Mouse (Mus musculus): Measurements from ENCODE around the gene Gcnt2. TPM values are rescaled to one million over a fixed set of nuclear protein-coding genes. Genes with fewer than 3 reads are reported as not detected.

Gcnt2 gene
- polyA plus RNA-seq, 2 experiments = 0.51 to 1.2 TPM

GRCm38 (mm10) chr13:40850686-40851085 is 8.9 kb upstream of the Gcnt2 start:
- DNase-seq (ENCODE audit: low read depth in 3 of 3, low spot score in 3 of 3) (no peak), ATAC-seq (ENCODE audit: insufficient read depth) (no peak)
- no peaks in the 10 kb centered on the region for H3K36me3 ChIP-seq (replicated peaks; ENCODE audit: control insufficient read depth, insufficient read depth, low read depth)
- TF ChIP-seq CTCF (IDR thresholded peaks at IDR 0.05; ENCODE audit: low read depth) = no peak
- no peak for TF ChIP-seq EP300 (IDR thresholded peaks at IDR 0.05; ENCODE audit: low read depth)
- H3K4me1 ChIP-seq (replicated peaks; ENCODE audit: control insufficient read depth in 2 of 2, insufficient read depth in 2 of 2, low read length in 1 of 2) = peaks cover 0 to 11% of the 10 kb centered on the region in 2 experiments; a peak in 2 of 4 replicates
- no peak overlapping the region for H3K9ac ChIP-seq (replicated peaks)
- H3K4me3 ChIP-seq (ENCODE audit: insufficient read depth in 1 of 2, low read depth in 2 of 2, low read length in 2 of 2) = no peak overlapping the region
- 43% methylated on average over 6 of the region's 6 CpGs for WGBS (ENCODE audit: insufficient replicate concordance)
- no peaks in the 10 kb centered on the region for H3K9me3 ChIP-seq (ENCODE audit: control insufficient read depth, low read length)
- H3K27ac ChIP-seq = no peak overlapping the region
- no peak overlapping the region for H3K4me2 ChIP-seq (ENCODE audit: low read depth)
- H3K27me3 ChIP-seq (ENCODE audit: control insufficient read depth, insufficient read depth, low read length) = no peaks in the 10 kb centered on the region

- Histone ChIP-seq H3K4me2 (ENCODE audit: low read depth) (no peak overlapping the region), H3K27me3 (ENCODE audit: control insufficient read depth, insufficient read depth, low read length) (no peaks in the 10 kb centered on the region), H3K4me1 (replicated peaks; ENCODE audit: control insufficient read depth in 2 of 2, insufficient read depth in 2 of 2, low read length in 1 of 2) (peaks cover 0 to 11% of the 10 kb centered on the region in 2 experiments; a peak in 2 of 4 replicates), H3K9ac (replicated peaks) (no peak overlapping the region), H3K9me3 (ENCODE audit: control insufficient read depth, low read length) (no peaks in the 10 kb centered on the region), H3K27ac (no peak overlapping the region), H3K4me3 (ENCODE audit: insufficient read depth in 1 of 2, low read depth in 2 of 2, low read length in 2 of 2) (no peak overlapping the region), H3K36me3 (replicated peaks; ENCODE audit: control insufficient read depth, insufficient read depth, low read depth) (no peaks in the 10 kb centered on the region)
- ATAC-seq (ENCODE audit: insufficient read depth) = no peak
- no peak for DNase-seq (ENCODE audit: low read depth in 3 of 3, low spot score in 3 of 3)
- TF ChIP-seq CTCF (IDR thresholded peaks at IDR 0.05; ENCODE audit: low read depth) (no peak), EP300 (IDR thresholded peaks at IDR 0.05; ENCODE audit: low read depth) (no peak)
- WGBS (ENCODE audit: insufficient replicate concordance) = 59% methylated on average over 7 of the region's 7 CpGs
Observed at GRCm38 (mm10) chr13:40851281-40851680, 8.3 kb upstream of the Gcnt2 start.

- no peak for ATAC-seq (ENCODE audit: insufficient read depth)
- 72% methylated on average over 13 of the region's 13 CpGs for WGBS (ENCODE audit: insufficient replicate concordance)
- no peak for DNase-seq (ENCODE audit: low read depth in 3 of 3, low spot score in 3 of 3)
- H3K4me3 ChIP-seq (ENCODE audit: insufficient read depth in 1 of 2, low read depth in 2 of 2, low read length in 2 of 2) = no peak overlapping the region
- H3K9me3 ChIP-seq (ENCODE audit: control insufficient read depth, low read length) = no peaks in the 10 kb centered on the region
- TF ChIP-seq CTCF (IDR thresholded peaks at IDR 0.05; ENCODE audit: low read depth) = no peak
- no peak for TF ChIP-seq EP300 (IDR thresholded peaks at IDR 0.05; ENCODE audit: low read depth)
- H3K36me3 ChIP-seq (replicated peaks; ENCODE audit: control insufficient read depth, insufficient read depth, low read depth) = no peaks in the 10 kb centered on the region
- H3K4me1 ChIP-seq (replicated peaks; ENCODE audit: control insufficient read depth in 2 of 2, insufficient read depth in 2 of 2, low read length in 1 of 2) = peaks cover 0 to 11% of the 10 kb centered on the region in 2 experiments; a peak in 2 of 4 replicates
- H3K4me2 ChIP-seq (ENCODE audit: low read depth) = no peak overlapping the region
- H3K27me3 ChIP-seq (ENCODE audit: control insufficient read depth, insufficient read depth, low read length) = no peaks in the 10 kb centered on the region
- H3K27ac ChIP-seq = no peak overlapping the region
- no peak overlapping the region for H3K9ac ChIP-seq (replicated peaks)
Observed at GRCm38 (mm10) chr13:40851961-40852360, 7.6 kb upstream of the Gcnt2 start.

GRCm38 (mm10) chr13:40852791-40853190 is 6.8 kb upstream of the Gcnt2 start:
- no peak for ATAC-seq (ENCODE audit: insufficient read depth)
- Histone ChIP-seq H3K36me3 (replicated peaks; ENCODE audit: control insufficient read depth, insufficient read depth, low read depth) (no peaks in the 10 kb centered on the region), H3K9me3 (ENCODE audit: control insufficient read depth, low read length) (no peaks in the 10 kb centered on the region), H3K27ac (no peak overlapping the region), H3K27me3 (ENCODE audit: control insufficient read depth, insufficient read depth, low read length) (no peaks in the 10 kb centered on the region), H3K9ac (replicated peaks) (no peak overlapping the region), H3K4me2 (ENCODE audit: low read depth) (no peak overlapping the region), H3K4me3 (ENCODE audit: insufficient read depth in 1 of 2, low read depth in 2 of 2, low read length in 2 of 2) (no peak overlapping the region), H3K4me1 (replicated peaks; ENCODE audit: control insufficient read depth in 2 of 2, insufficient read depth in 2 of 2, low read length in 1 of 2) (peaks cover 0 to 14% of the 10 kb centered on the region in 2 experiments; a peak in 2 of 4 replicates)
- WGBS (ENCODE audit: insufficient replicate concordance) = 72% methylated on average over 5 of the region's 5 CpGs
- no peak for DNase-seq (ENCODE audit: low read depth in 3 of 3, low spot score in 3 of 3)
- TF ChIP-seq EP300 (IDR thresholded peaks at IDR 0.05; ENCODE audit: low read depth) (no peak), CTCF (IDR thresholded peaks at IDR 0.05; ENCODE audit: low read depth) (no peak)

- no peaks in the 10 kb centered on the region for H3K36me3 ChIP-seq (replicated peaks; ENCODE audit: control insufficient read depth, insufficient read depth, low read depth)
- H3K9ac ChIP-seq (replicated peaks) = no peak overlapping the region
- ATAC-seq (ENCODE audit: insufficient read depth) = no peak
- H3K9me3 ChIP-seq (ENCODE audit: control insufficient read depth, low read length) = no peaks in the 10 kb centered on the region
- no peak overlapping the region for H3K27ac ChIP-seq
- no peak overlapping the region for H3K4me3 ChIP-seq (ENCODE audit: insufficient read depth in 1 of 2, low read depth in 2 of 2, low read length in 2 of 2)
- H3K27me3 ChIP-seq (ENCODE audit: control insufficient read depth, insufficient read depth, low read length) = no peaks in the 10 kb centered on the region
- WGBS (ENCODE audit: insufficient replicate concordance) = 49% methylated on average over 4 of the region's 4 CpGs
- peak overlapping the region; percentile 68 for H3K4me2 ChIP-seq (ENCODE audit: low read depth)
- no peak for DNase-seq (ENCODE audit: low read depth in 3 of 3, low spot score in 3 of 3)
- TF ChIP-seq CTCF (IDR thresholded peaks at IDR 0.05; ENCODE audit: low read depth) (no peak), EP300 (IDR thresholded peaks at IDR 0.05; ENCODE audit: low read depth) (no peak)
- H3K4me1 ChIP-seq (replicated peaks; ENCODE audit: control insufficient read depth in 2 of 2, insufficient read depth in 2 of 2, low read length in 1 of 2) = peaks cover 0 to 14% of the 10 kb centered on the region in 2 experiments; a peak in 2 of 4 replicates
Observed at GRCm38 (mm10) chr13:40853842-40854241, 5.7 kb upstream of the Gcnt2 start.
